Mouse (Mus musculus): ENCODE data around the gene Sergef.

DNA sequence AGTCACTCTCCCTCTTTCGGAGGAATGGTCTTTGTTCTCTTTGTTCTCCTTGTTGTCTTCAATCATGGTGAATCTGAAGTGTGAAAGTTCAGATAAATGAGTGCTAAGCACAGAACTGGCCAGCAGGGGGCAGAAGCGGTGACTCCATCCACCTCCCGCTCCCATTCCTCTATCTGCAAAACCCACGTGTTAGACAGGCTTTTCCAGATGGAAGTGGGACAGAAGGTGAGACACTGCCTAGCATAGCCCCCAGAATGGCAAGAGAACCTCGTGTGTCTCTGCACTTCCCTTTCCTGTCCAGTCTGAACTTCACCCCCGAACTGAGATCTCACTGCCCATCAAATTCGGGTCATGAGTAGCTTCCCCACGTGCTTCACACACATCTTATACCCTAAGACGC is 25.6 kb upstream of the Sergef start:
- TF ChIP-seq CHD2 (IDR thresholded peaks at IDR 0.05; ENCODE audit: low read depth, low read length) = no peak
- TF ChIP-seq HCFC1 (IDR thresholded peaks at IDR 0.05; ENCODE audit: borderline replicate concordance, insufficient read depth, low read length) = no peak
- TF ChIP-seq MAFK (IDR thresholded peaks at IDR 0.05; ENCODE audit: insufficient read depth, low read depth, low read length) = no peak
- peak; percentile 32; the same call in 1 of the 2 replicates for TF ChIP-seq ZC3H11A (IDR thresholded peaks at IDR 0.05; ENCODE audit: borderline replicate concordance, low read depth, low read length)

All from ES-E14 (cell line).